Mouse (Mus musculus) monocyte, adult 59 days (primary cell): ENCODE measurements around the gene Dio3. TPM values are rescaled to one million over a fixed set of nuclear protein-coding genes. Genes with fewer than 3 reads are reported as not detected.

Experiments
- total RNA-seq, 2 experiments: library from RNA; stranded (reverse); gene quantifications; one replicate each; pipeline ENCODE4 v1.2.4; 2023

The Dio3 gene
- not detected for total RNA-seq

GRCm38 (mm10) chr12:110278853-110279252 is at the start of gene Dio3:
TSS of gene Dio3 (plus strand) at chr12:110279068.

Other genes starting within 250 kb of the Dio3 start
- 100 to 1,000 TPM; 200 to 201 TPM for gene Ppp2r5c, start 168.1 kb downstream of the Dio3 start, total RNA-seq